Mouse (Mus musculus): Measurements from ENCODE around the gene Ccnjl. TPM values are rescaled to one million over a fixed set of nuclear protein-coding genes. Genes with fewer than 3 reads are reported as not detected.

Ccnjl gene
- total RNA-seq (2017): 2.5 and 3.1 TPM in 2 replicates

DNA sequence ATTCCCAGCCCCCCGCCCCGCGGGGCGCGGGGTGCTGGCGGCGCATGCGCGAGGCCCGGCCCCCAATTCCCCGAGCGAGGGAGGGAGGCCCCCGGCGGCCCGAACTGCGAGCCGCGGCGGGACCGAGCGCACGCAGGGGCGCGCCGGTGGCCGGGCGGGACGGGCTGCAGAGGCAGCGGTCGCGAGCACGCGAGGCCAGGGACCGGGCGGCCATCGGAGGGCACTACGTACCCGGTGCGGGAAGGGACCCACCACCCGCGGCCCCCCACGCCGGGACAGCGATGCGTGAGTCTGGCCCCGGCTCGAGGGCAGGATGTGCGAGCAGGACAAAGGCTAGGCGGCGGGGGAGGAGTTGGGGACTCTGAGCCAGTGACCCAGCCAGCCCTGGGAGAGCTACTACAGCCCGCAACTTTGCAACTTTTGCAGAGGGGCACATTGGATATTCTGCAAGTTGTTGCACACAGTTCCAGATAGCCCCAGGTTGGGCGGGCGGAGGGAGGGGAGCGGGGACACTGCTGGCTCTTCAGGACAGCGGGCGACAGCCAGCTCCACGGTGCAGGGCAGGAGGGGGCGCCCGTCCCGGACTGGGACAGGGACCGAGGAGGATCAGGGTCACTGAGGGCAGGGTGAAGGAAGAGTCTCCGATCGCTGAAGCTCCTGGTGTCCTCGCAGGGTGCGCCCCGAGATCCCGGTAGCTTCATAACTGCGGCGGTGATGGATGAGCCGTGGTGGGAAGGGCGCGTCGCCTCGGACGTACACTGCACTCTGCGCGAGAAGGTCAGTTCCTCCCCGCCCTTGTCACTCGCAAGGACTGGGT, at the start of gene Ccnjl:
TSS of gene Ccnjl (plus strand) at position 102 of the 817 bp plus-strand sequence.
- ATAC-seq (replicated peaks in 1 of 2; ENCODE audit: insufficient read depth in 1 of 2, low FRiP score in 2 of 2, low TSS enrichment in 1 of 2, low read depth in 1 of 2, poor library complexity in 2 of 2, severe bottlenecking in 2 of 2): peak; percentile 33 to 52

DNA sequence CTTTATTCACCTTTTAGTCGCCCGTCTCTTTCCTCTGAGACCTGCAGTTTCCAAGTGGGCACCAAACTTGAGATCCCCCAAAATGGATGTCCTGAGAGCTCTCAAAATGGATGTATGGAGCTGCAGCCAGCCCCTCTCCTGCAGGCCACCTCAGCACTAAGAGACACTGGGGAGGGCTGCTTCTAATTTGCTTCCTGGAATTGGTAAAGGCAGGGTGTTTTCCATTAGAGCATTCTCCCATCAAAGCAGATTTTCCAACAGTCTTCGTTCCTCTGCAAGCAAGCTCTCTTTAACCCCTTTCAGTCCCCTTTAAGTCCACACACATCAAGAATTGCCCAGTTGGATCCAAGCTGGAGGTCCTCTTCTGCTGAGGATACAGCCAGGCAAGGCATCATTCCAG, 49.2 kb upstream of the Ccnjl start:
- no peak for ATAC-seq (replicated peaks in 1 of 2; ENCODE audit: insufficient read depth in 1 of 2, low FRiP score in 2 of 2, low TSS enrichment in 1 of 2, low read depth in 1 of 2, poor library complexity in 2 of 2, severe bottlenecking in 2 of 2)

DNA sequence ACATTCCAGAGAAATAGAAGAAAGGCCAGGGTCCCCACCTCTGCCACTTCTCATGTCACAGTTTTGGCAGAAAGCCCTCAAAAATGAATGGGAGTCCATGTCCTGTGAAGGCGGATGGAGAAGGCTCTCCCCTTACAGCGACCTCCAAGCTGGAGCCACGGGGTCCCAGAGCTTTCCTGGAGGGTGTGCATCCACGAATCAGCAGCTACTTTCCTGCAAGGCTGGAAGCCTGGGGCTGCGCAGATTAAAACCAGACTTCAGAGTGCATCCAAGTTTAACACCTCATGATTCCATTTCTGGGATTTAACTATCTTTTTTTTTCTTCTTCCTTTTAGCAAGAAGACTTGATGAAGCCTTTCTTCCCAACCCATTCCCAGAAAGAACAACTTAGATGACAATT, 48.0 kb upstream of the Ccnjl start:
- ATAC-seq (replicated peaks in 1 of 2; ENCODE audit: insufficient read depth in 1 of 2, low FRiP score in 2 of 2, low TSS enrichment in 1 of 2, low read depth in 1 of 2, poor library complexity in 2 of 2, severe bottlenecking in 2 of 2): no peak

DNA sequence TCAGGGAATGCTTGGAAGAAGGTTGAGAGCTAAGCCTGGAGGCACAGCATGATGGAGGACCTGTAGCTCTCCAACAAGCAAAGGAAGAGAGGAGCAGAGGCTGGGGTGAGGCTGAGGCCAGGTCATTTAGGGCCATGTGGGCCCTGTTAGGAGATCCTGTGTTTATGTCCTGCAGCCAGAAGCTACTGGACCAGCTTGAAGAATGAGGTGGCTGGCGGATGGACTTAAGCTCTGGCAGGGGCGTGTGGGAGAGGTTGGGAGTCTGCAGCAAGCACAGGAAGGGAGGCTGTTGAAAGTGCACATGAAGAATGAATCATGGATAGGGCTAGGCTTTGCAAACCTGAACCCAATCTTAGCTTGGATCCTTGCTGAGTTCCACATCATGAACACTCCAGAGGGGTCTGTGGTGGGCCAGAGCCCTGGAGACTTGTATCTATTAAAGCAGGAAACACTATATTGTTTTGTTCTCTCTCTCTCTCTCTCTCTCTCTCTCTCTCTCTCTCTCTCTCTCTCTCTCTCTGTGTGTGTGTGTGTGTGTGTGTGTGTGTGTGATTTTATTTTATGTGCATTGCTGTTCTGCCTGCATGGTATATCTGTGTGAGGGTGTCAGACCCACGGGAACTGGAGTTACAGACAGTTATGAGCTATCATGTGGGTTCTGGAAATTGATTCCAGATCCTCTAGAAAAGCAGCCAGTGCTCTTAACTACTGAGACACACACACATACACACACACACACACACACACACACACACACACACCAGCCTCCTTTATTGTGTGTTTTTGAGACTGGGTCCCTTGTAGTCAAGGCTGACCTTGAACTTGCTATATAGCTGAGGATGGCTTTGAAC, 46.7 kb upstream of the Ccnjl start:
- no peak for ATAC-seq (replicated peaks in 1 of 2; ENCODE audit: insufficient read depth in 1 of 2, low FRiP score in 2 of 2, low TSS enrichment in 1 of 2, low read depth in 1 of 2, poor library complexity in 2 of 2, severe bottlenecking in 2 of 2)

- no peak for ATAC-seq (replicated peaks in 1 of 2; ENCODE audit: insufficient read depth in 1 of 2, low FRiP score in 2 of 2, low TSS enrichment in 1 of 2, low read depth in 1 of 2, poor library complexity in 2 of 2, severe bottlenecking in 2 of 2)
These were observed 45.3 kb upstream of the Ccnjl start for GRCm38 (mm10) chr11:43483122-43483792.

DNA sequence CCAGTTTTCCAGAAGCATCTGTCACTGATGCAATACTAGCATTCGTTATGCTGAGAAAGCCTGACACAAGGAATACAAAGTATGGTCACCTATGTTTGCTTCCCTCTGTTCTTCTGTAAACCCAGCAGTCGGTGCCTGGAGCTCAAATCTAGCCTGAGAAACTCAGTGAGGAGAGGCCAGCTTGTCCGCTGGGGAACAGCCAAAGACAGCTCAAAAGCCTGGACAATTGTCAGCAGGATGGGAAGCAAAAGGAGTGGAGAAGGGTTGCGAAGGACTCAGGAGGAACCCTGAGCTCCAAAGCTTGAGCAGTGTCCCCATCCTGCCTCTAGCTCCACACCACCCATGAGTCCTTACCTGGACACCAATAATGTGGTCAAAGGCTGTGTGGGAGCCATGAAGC, 44.5 kb upstream of the Ccnjl start:
- ATAC-seq (replicated peaks in 1 of 2; ENCODE audit: insufficient read depth in 1 of 2, low FRiP score in 2 of 2, low TSS enrichment in 1 of 2, low read depth in 1 of 2, poor library complexity in 2 of 2, severe bottlenecking in 2 of 2): no peak

GRCm38 (mm10) chr11:43484652-43485051, 43.9 kb upstream of the Ccnjl start:
- ATAC-seq (replicated peaks in 1 of 2; ENCODE audit: insufficient read depth in 1 of 2, low FRiP score in 2 of 2, low TSS enrichment in 1 of 2, low read depth in 1 of 2, poor library complexity in 2 of 2, severe bottlenecking in 2 of 2): no peak

- no peak for ATAC-seq (replicated peaks in 1 of 2; ENCODE audit: insufficient read depth in 1 of 2, low FRiP score in 2 of 2, low TSS enrichment in 1 of 2, low read depth in 1 of 2, poor library complexity in 2 of 2, severe bottlenecking in 2 of 2)
These were observed 42.7 kb upstream of the Ccnjl start for GRCm38 (mm10) chr11:43485855-43486254.

DNA sequence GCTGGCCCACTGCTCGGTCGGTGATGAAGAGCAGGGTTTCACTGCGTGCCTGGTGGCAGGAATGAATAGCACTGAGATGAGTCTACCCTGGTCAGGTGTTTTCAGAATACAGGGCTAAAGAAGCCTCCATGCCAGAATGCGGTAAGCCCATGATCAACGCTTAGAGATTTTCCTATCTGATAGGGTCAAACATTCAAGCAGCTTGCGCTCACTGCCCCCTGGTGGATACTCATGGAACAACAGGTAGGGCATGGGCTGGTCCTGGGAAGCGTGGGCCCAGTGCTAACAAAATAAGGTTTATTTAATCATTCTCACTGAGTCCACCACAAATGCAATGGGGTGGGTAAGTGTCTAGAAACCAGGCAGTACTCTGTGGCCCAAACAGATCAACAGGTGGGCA, 35.9 kb upstream of the Ccnjl start:
- peak; percentile 71 to 77 for ATAC-seq (replicated peaks in 1 of 2; ENCODE audit: insufficient read depth in 1 of 2, low FRiP score in 2 of 2, low TSS enrichment in 1 of 2, low read depth in 1 of 2, poor library complexity in 2 of 2, severe bottlenecking in 2 of 2)

GRCm38 (mm10) chr11:43493815-43494409, 34.7 kb upstream of the Ccnjl start:
- ATAC-seq (replicated peaks in 1 of 2; ENCODE audit: insufficient read depth in 1 of 2, low FRiP score in 2 of 2, low TSS enrichment in 1 of 2, low read depth in 1 of 2, poor library complexity in 2 of 2, severe bottlenecking in 2 of 2): peak; percentile 71 to 78; a peak in 3 of 4 replicates

DNA sequence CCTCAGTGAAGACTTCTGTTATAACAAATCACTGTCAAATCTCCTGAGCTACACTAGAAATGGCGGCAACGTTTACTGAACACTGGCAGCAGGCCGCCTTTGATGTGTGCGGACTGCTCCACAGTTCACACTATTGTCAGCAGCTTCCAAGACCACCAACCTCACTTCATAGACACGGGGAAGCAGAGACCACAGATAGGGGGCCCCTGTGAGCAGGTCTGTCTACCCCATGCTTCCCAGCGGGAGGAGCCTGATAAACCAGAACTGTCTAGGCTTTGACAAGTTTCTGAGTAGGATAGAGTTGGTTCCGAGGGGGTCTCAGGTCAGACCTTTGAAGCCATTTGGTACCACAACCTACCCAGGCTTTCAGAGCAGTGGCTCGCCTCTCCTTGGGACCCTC, 33.5 kb upstream of the Ccnjl start:
- ATAC-seq (replicated peaks in 1 of 2; ENCODE audit: insufficient read depth in 1 of 2, low FRiP score in 2 of 2, low TSS enrichment in 1 of 2, low read depth in 1 of 2, poor library complexity in 2 of 2, severe bottlenecking in 2 of 2): no peak

DNA sequence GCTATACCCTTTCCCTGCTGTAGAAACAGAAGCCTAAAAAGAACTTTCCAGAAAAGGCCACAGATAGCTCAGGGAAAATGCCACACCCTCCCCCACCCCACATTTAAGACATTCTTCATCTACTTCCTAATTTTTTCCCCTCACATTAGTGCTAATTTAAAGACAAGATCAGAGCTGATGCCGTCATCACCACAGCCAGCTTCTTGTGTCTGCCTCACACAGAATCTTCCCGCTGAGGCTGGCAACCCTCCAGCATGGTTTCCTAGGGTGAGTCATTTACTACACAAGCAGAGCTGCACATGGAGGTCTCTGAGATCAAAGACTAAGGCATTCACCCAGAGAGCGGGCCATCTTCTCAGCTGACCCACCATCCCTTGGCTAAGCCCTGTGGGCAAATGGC, 33.1 kb upstream of the Ccnjl start:
- peak; percentile 5 to 43; a peak in 2 of 4 replicates for ATAC-seq (replicated peaks in 1 of 2; ENCODE audit: insufficient read depth in 1 of 2, low FRiP score in 2 of 2, low TSS enrichment in 1 of 2, low read depth in 1 of 2, poor library complexity in 2 of 2, severe bottlenecking in 2 of 2)

DNA sequence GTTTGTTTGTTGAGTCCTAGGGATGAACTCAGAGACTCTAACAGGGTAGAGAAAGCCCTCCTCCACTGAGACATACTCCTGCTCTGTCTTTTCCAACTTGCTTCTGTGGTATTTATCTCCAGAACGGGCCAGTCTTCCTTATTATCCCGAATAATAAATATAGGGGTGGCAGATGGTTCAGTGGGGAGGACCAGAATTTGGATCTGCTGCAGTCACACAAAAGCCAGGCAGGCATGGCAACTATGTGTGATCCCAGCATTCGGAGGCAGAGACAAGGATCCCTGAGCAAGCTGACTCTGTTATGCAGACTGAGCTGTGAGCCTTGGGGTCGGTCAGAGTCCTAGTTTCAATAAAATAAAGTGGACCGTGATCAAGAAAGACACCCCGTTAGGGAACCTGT, 27.3 kb upstream of the Ccnjl start:
- ATAC-seq (replicated peaks in 1 of 2; ENCODE audit: insufficient read depth in 1 of 2, low FRiP score in 2 of 2, low TSS enrichment in 1 of 2, low read depth in 1 of 2, poor library complexity in 2 of 2, severe bottlenecking in 2 of 2): no peak

DNA sequence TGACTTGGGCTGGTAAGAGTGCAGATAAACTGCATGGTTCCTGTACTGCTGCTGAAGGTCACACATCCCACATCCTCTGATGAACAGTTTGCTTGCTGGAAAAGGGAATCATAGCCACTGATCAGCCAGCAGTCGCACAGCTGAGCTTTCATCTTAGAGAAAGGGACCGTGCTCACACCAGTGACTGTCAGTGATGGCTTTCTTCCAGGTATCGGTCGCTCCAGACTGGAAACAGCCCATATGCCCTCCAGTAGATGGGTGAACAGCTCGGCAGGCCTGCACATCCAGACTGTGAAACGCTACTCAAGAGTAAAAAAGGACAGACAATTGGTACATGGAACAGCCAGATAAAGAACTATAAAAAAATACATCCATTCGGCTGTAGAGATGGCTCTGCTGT, 23.4 kb upstream of the Ccnjl start:
- ATAC-seq (replicated peaks in 1 of 2; ENCODE audit: insufficient read depth in 1 of 2, low FRiP score in 2 of 2, low TSS enrichment in 1 of 2, low read depth in 1 of 2, poor library complexity in 2 of 2, severe bottlenecking in 2 of 2): no peak

DNA sequence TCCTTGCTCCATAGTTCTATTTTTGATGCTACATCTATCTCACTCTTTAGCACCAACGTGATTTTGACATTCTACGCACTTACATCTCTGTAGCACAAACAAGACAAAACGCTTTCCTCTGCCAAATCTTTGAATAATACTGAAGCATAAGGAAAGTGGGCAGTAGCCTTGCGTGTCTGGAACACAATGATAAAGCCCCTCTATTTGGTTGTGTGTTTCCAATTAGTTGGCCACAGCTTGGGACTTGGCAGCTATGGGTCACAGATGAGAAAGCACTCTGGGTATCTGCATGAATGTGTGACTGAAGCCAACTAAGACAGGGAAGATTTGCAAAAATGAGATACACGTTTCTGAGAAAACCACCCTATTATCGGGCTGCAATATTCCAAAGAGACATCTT, 20.6 kb upstream of the Ccnjl start:
- no peak for ATAC-seq (replicated peaks in 1 of 2; ENCODE audit: insufficient read depth in 1 of 2, low FRiP score in 2 of 2, low TSS enrichment in 1 of 2, low read depth in 1 of 2, poor library complexity in 2 of 2, severe bottlenecking in 2 of 2)

- ATAC-seq (replicated peaks in 1 of 2; ENCODE audit: insufficient read depth in 1 of 2, low FRiP score in 2 of 2, low TSS enrichment in 1 of 2, low read depth in 1 of 2, poor library complexity in 2 of 2, severe bottlenecking in 2 of 2): no peak
These were observed 18.7 kb upstream of the Ccnjl start for GRCm38 (mm10) chr11:43509878-43510277.

GRCm38 (mm10) chr11:43512661-43513190, 15.9 kb upstream of the Ccnjl start:
- ATAC-seq (replicated peaks in 1 of 2; ENCODE audit: insufficient read depth in 1 of 2, low FRiP score in 2 of 2, low TSS enrichment in 1 of 2, low read depth in 1 of 2, poor library complexity in 2 of 2, severe bottlenecking in 2 of 2): no peak

All from hematopoietic stem cell, adult 5-6 weeks (primary cell).